Mouse (Mus musculus) common myeloid progenitor, adult 5-6 weeks (primary cell): ENCODE data around the gene Pola1. TPM values are rescaled to one million over a fixed set of nuclear protein-coding genes. Genes with fewer than 3 reads are reported as not detected.
"Not testable (repeated sequence)": the region's sequence is repeated elsewhere in the genome, so short reads cannot be mapped to it uniquely, and the experiment has no call there.

Source experiments
- ATAC-seq: replicated peaks from 2 replicates; pipeline ENCODE4 v1.8.0; 2016; ENCODE audit warnings: low read depth, mild to moderate bottlenecking, moderate TSS enrichment, inconsistent platforms; ENCODE audit not compliant: poor library complexity, severe bottlenecking
- total RNA-seq: library from RNA; stranded (forward); fragments of 200-1000, 187-1606 nt; gene quantifications from 2 replicates; pipeline ENCODE4 v1.2.3, GENCODE M21; 2017

Pola1 gene
- total RNA-seq, 1 experiment from 2014 or later = 170 TPM

GRCm38 (mm10) chrX:93497597-93497996 is 134.4 kb downstream of the Pola1 start:
- no peak for ATAC-seq

DNA sequence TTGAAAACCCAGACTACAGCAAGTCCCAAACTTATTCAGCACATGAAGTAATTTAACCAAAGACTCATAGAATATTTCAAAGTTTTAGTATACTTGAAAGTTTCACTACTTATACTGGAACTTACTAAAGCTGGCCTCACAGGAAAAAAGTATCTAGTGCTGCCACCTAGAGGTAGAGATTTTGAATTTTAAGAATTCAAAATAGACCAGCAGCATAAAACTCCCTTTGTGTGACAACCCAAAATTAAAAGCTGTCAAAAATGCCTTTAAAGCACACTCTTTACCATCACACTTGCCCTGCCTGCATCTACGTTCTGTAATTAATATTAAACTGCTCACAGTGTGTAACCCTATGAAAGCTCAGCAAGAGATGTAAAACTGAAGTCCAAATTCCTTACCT is 166.2 kb downstream of the Pola1 start:
- ATAC-seq = no peak

GRCm38 (mm10) chrX:93429738-93430260 is 202.2 kb downstream of the Pola1 start:
- ATAC-seq = no peak

GRCm38 (mm10) chrX:93428956-93429737 is 202.8 kb downstream of the Pola1 start:
- ATAC-seq = no peak

GRCm38 (mm10) chrX:93400871-93401270 is 231.1 kb downstream of the Pola1 start:
- ATAC-seq = not testable (repeated sequence)

DNA sequence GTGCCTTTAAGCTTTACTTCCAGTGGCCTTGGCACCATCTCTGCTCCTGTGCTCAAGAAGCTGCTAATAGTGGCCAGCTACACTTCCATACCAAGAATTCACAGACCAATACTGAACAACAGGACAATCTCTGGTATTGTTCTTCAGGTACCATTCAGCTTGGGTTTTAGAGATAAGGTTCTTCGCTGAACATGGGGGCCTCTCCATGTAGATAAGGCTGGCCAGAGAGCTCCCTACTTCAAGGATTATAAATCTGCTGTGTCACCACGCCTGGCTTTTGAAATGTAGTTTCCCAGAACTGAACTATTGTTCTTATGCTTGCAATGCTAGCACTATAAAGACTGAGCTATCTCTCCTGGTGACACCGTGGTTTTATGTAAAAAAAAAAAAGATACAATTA is 234.9 kb downstream of the Pola1 start:
- peak; percentile 29; the same call in 1 of the 2 replicates for ATAC-seq

GRCm38 (mm10) chrX:93377285-93377972 is 254.5 kb downstream of the Pola1 start:
- ATAC-seq = no peak

DNA sequence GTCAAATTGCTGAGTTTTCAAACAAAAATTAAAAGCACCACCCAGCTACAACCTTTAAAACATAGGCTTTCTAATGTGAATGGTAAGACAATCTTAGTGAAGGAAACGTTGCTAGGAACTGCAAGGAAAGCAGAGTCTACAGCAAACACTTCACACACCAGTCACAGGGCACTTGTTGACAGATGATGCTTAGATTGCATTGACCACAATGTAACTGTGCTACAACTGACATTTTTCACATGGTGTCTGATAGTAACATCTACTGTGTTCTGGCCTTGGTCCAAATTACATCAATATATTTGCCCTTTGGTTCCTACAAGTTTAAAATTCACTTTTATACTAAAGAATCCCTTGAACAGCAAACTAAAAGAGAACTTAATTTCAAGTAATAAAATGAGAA is 258.5 kb downstream of the Pola1 start:
- no peak for ATAC-seq

DNA sequence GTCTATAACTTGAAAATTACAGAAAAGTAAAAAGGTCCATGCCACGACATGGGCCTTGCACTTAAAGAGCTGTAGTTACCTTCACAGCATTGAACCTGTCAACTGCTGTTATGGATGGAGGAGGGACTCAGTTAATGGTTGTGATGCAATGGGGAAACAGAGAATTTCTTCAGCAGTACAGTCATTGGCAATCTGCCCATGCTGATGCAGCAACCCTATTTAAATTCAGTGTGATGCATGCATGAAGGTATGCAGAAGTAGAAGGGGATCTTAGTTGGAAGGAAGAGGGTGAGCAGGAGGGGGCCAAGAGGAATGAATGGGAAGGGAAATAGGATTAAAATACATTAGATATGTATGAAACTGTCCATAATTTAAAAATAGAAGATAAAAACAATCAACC is 262.2 kb downstream of the Pola1 start:
- no peak for ATAC-seq

DNA sequence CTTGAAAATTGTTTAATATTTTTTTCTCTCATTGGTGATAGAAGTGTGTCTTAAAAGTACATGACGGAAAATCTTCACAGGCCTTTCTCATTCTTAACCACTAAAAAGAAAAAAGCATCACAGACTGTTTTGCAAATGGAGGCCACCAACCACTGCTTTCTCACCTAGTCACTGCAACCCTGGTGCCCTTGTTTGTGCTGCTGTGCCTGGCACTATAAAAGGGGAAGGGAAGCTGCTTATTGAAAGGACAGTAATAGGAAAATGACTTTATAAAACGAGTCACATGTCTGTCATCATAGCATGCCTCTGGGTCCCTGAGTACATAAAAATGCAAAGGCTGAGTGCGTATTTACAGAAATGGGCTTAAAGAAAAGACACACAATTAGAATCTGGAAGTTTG is 263.7 kb downstream of the Pola1 start:
- ATAC-seq = no peak

DNA sequence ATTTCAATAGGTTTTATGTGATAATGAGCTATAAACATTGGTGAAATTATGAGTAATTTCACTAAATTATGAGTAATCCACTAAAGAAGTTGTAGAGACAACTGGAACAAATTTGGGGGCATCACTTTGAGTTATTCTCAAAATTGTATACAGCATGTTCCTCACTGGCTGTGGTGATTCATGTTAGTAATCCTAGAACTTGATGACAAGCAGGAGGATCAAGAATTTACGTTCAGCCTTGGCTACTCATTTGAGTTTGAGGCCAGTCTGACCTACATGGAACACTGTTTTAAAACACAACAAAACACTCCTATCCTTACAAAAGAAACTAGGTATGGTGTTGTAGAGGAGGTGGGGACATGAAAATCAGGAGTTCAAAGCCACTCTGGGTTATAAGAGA is 310.6 kb downstream of the Pola1 start:
- ATAC-seq = no peak

GRCm38 (mm10) chrX:93319979-93320378 is 312.0 kb downstream of the Pola1 start:
- ATAC-seq = 0 out of 2 replicates have a peak, but pooled peaks have one; percentile 39

DNA sequence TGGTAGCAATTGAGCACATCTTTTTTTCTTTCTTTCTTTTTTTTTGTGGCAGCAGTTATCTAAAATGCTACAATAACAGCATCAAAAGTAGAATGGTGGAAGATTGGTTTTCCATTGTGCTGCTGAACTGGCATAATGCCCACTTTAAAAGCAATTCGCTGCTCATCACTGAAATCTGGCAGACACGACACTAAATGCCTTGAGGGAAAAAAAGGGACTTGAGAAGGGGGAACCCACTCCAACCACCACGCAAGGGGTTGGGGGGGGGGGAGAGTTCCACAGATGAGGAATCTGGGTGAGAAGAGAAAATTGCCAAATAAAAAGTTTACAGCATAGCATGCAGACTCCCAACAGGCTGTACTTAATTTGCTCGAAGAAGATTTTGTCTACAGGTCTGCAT is 314.4 kb downstream of the Pola1 start:
- ATAC-seq = no peak

DNA sequence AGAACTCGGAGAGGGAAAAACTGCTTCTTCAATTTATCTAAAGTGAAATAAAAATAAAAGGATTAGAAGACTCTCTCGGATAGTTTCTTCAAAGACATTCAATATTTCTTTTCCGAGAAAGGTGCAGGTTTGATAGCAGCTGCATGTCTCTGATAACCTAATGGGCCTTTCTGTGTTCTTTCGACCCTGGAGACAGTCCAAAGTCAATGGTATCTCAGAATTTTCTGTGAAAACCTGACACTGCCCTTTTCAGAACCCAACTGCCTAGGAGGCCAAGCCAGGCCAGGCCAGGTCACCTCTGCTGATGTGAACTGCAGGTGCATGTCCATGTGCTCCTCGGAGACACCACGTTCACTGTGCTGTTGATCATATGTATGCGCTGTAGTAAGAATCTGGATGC is 326.2 kb downstream of the Pola1 start:
- no peak for ATAC-seq

DNA sequence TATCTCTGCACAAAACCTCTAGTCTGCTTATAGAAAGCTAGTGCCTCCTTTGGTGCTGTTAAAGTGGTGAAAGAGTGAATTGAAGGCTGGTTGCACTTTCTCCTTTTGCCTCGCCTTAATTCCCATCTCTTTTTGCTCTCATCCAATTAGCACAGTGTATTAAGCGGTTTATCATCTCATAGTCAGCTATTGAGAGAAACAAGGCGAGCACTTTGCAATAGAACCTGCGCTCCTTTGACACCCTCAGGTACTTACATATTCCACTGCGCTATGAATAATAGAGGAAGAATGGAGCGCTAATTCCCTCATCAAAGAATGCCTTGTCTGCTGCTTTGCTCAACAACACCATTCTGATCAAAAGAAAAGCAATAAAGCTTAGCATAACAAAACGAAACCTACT is 330.2 kb downstream of the Pola1 start:
- no peak for ATAC-seq

DNA sequence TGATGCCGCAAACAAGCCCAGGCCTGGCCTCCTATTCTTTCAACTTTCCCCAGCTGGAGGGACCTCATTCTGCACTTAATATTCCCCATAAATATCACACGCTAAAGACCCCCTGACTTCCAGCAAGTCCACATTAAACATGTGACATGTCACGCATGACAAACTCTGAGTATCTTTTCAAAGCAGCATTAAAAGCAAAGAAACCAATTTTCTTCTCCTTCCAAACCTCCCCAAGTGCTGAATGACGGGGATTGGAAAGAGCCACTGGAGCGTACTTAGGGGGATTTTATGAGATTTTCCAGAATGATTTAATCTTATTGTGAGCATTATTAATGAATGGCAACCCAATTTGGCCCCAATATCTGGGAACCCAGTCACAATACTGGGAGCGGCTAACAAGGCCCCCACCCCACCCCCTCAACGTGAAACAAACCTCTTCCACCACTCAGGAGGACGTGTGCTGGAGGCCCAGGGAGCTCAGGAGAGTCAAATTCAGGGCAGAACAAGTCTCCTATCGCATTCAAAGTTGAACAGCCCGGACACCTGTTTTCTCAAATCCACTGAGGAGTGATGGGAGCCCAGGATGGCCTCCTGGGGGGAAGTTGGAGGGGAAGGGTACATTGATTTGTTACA is 331.7 kb downstream of the Pola1 start:
- ATAC-seq = no peak

- no peak for ATAC-seq
Observed at GRCm38 (mm10) chrX:93299771-93300170, 332.2 kb downstream of the Pola1 start.

- ATAC-seq = no peak
Observed at GRCm38 (mm10) chrX:93299046-93299626, 332.8 kb downstream of the Pola1 start.

- peak; percentile 43 for ATAC-seq
Observed at GRCm38 (mm10) chrX:93297001-93297441, 334.9 kb downstream of the Pola1 start.

GRCm38 (mm10) chrX:93295819-93296218 is 336.1 kb downstream of the Pola1 start:
- ATAC-seq = no peak
